Mouse (Mus musculus) lung, embryonic 14.5 days (tissue): Measurements from ENCODE around the gene Snd1. TPM values are rescaled to one million over a fixed set of nuclear protein-coding genes. Genes with fewer than 3 reads are reported as not detected.
A peak's percentile ranks its signal among the peaks of the same experiment; 100 is the strongest.

Experiments used
- ATAC-seq: fragments of 200-750 bp; cut with Nextera tagmentation; 2 replicates; pipeline ENCODE4 v1.8.0; 2017; ENCODE audit warnings: mild to moderate bottlenecking, moderate TSS enrichment, moderate library complexity; ENCODE audit not compliant: insufficient read depth
- DNase-seq: peaks from one replicate; pipeline ENCODE4 v3.0.0-alpha.2; 2015
- H3K27ac ChIP-seq: fragments of 300-500 bp; sonication (generic); 2 replicates; pipeline ENCODE4 v1.5.1; 2014; ENCODE audit warnings: low read depth, mild to moderate bottlenecking, moderate library complexity
- H3K27me3 ChIP-seq: fragments of 300-500 bp; sonication (generic); 2 replicates; pipeline ENCODE4 v1.6.1; 2014; ENCODE audit warnings: low read length, control low read depth; ENCODE audit not compliant: insufficient read depth
- H3K36me3 ChIP-seq: fragments of 300-500 bp; sonication (generic); 2 replicates; pipeline ENCODE4 v1.6.1; 2014; ENCODE audit warnings: control low read depth; ENCODE audit not compliant: insufficient read depth
- H3K4me1 ChIP-seq: fragments of 300-500 bp; sonication (generic); 2 replicates; pipeline ENCODE4 v1.6.1; 2014; ENCODE audit warnings: antibody characterized with exemption, control low read depth; ENCODE audit not compliant: insufficient read depth
- H3K4me2 ChIP-seq: fragments of 300-500 bp; sonication (generic); 2 replicates; pipeline ENCODE4 v1.6.1; 2014; ENCODE audit warnings: mild to moderate bottlenecking
- H3K4me3 ChIP-seq: fragments of 300-500 bp; sonication (generic); 2 replicates; pipeline ENCODE4 v1.5.1; 2014; ENCODE audit warnings: low read depth, low read length
- H3K9ac ChIP-seq: fragments of 300-500 bp; sonication (generic); 2 replicates; pipeline ENCODE4 v1.6.1; 2014
- H3K9me3 ChIP-seq: fragments of 300-500 bp; sonication (generic); 2 replicates; pipeline ENCODE4 v1.6.1; 2016; ENCODE audit warnings: low read depth, low read length, control low read depth
- CTCF ChIP-seq: IDR thresholded peaks from 2 replicates; pipeline ENCODE4 v1.5.1; 2016; ENCODE audit warnings: antibody characterized with exemption, low read depth
- WGBS: fragments of 180-500 bp; shearing (Covaris S2); extraction: QIAGEN DNeasy Blood & Tissue Kit; methylation state at CpG from one replicate; pipeline ENCODE4 v1.1.7; 2014; 5-methylcytosine and 5-hydroxymethylcytosine counted together
- polyA plus RNA-seq: library from polyadenylated mRNA; unstranded; fragments of >200 nt; fragmentation: Nextera tagmentation; extraction: Ambion mirVana; gene quantifications from 2 replicates; pipeline ENCODE4 v1.2.1, GENCODE M21; 2014

Gene Snd1
- polyA plus RNA-seq, 1 experiment from 2014 or later = 145 TPM

- Histone ChIP-seq H3K4me3 (no peak overlapping the region), H3K27me3 (no peaks in the 10 kb centered on the region), H3K9ac (no peak overlapping the region), H3K27ac (no peak overlapping the region), H3K4me2 (no peak overlapping the region), H3K9me3 (no peaks in the 10 kb centered on the region), H3K4me1 (0 out of 2 replicates have a peak, but pooled peaks cover 3% of the 10 kb centered on the region), H3K36me3 (no peaks in the 10 kb centered on the region)
- no peak for ATAC-seq
- WGBS = 55% methylated on average over 3 of the region's 3 CpGs
- TF ChIP-seq CTCF = no peak
- no peak for DNase-seq
These were observed 158.7 kb downstream of the Snd1 start for GRCm38 (mm10) chr6:28633656-28634055.

- Histone ChIP-seq H3K27me3 (no peaks in the 10 kb centered on the region), H3K36me3 (no peaks in the 10 kb centered on the region), H3K4me3 (no peak overlapping the region), H3K27ac (no peak overlapping the region), H3K9me3 (no peaks in the 10 kb centered on the region), H3K9ac (no peak overlapping the region), H3K4me2 (no peak overlapping the region), H3K4me1 (0 out of 2 replicates have a peak, but pooled peaks cover 3% of the 10 kb centered on the region)
- DNase-seq (no peak), ATAC-seq (no peak)
- WGBS = 32% methylated on average over 1 of the region's 1 CpGs
- TF ChIP-seq CTCF = no peak
These were observed 160.2 kb downstream of the Snd1 start for GRCm38 (mm10) chr6:28635092-28635491.

- TF ChIP-seq CTCF = no peak
- ATAC-seq = no peak
- 67% methylated on average over 6 of the region's 6 CpGs for whole genome bisulfite sequencing
- Histone ChIP-seq H3K9ac (no peak overlapping the region), H3K27ac (no peak overlapping the region), H3K4me1 (0 out of 2 replicates have a peak, but pooled peaks cover 3% of the 10 kb centered on the region), H3K9me3 (no peaks in the 10 kb centered on the region), H3K4me3 (no peak overlapping the region), H3K4me2 (no peak overlapping the region), H3K36me3 (no peaks in the 10 kb centered on the region), H3K27me3 (no peaks in the 10 kb centered on the region)
- DNase-seq = no peak
These were observed 160.8 kb downstream of the Snd1 start for GRCm38 (mm10) chr6:28635531-28636348.

GRCm38 (mm10) chr6:28640088-28640487, 165.1 kb downstream of the Snd1 start:
- ATAC-seq (no peak), DNase-seq (no peak)
- no peaks in the 10 kb centered on the region for H3K4me1 ChIP-seq
- WGBS = 88% methylated on average over 5 of the region's 5 CpGs
- H3K9me3 ChIP-seq = no peaks in the 10 kb centered on the region
- H3K36me3 ChIP-seq = no peaks in the 10 kb centered on the region
- H3K27me3 ChIP-seq = no peaks in the 10 kb centered on the region
- H3K9ac ChIP-seq = no peak overlapping the region
- H3K4me3 ChIP-seq = no peak overlapping the region
- TF ChIP-seq CTCF = no peak
- no peak overlapping the region for H3K27ac ChIP-seq
- no peak overlapping the region for H3K4me2 ChIP-seq

GRCm38 (mm10) chr6:28642909-28643308, 168.0 kb downstream of the Snd1 start:
- Histone ChIP-seq H3K4me3 (no peak overlapping the region), H3K27ac (no peak overlapping the region), H3K4me2 (no peak overlapping the region), H3K36me3 (no peaks in the 10 kb centered on the region), H3K4me1 (no peaks in the 10 kb centered on the region), H3K9ac (no peak overlapping the region), H3K9me3 (no peaks in the 10 kb centered on the region), H3K27me3 (no peaks in the 10 kb centered on the region)
- TF ChIP-seq CTCF = no peak
- ATAC-seq = no peak; the same call in 1 of the 2 replicates
- 55% methylated on average over 2 of the region's 2 CpGs for WGBS
- peak; percentile 38 for DNase-seq

GRCm38 (mm10) chr6:28645231-28645630, 170.3 kb downstream of the Snd1 start:
- H3K36me3 ChIP-seq = no peaks in the 10 kb centered on the region
- no peak for TF ChIP-seq CTCF
- H3K4me1 ChIP-seq = no peaks in the 10 kb centered on the region
- no peak overlapping the region for H3K4me3 ChIP-seq
- ATAC-seq (no peak), DNase-seq (no peak)
- H3K4me2 ChIP-seq = no peak overlapping the region
- no peaks in the 10 kb centered on the region for H3K27me3 ChIP-seq
- no peak overlapping the region for H3K27ac ChIP-seq
- H3K9me3 ChIP-seq = no peaks in the 10 kb centered on the region
- no peak overlapping the region for H3K9ac ChIP-seq

GRCm38 (mm10) chr6:28656511-28656910, 181.6 kb downstream of the Snd1 start:
- H3K4me1 ChIP-seq = no peaks in the 10 kb centered on the region
- DNase-seq (no peak), ATAC-seq (no peak)
- WGBS = 96% methylated on average over 5 of the region's 5 CpGs
- H3K4me2 ChIP-seq = no peak overlapping the region
- no peak overlapping the region for H3K4me3 ChIP-seq
- H3K9me3 ChIP-seq = no peaks in the 10 kb centered on the region
- TF ChIP-seq CTCF = no peak
- H3K27ac ChIP-seq = no peak overlapping the region
- H3K27me3 ChIP-seq = no peaks in the 10 kb centered on the region
- 0 out of 2 replicates have a peak, but pooled peaks cover 3% of the 10 kb centered on the region for H3K36me3 ChIP-seq
- H3K9ac ChIP-seq = no peak overlapping the region
